Mouse (Mus musculus): ENCODE data around the gene Krt87.

The Krt87 gene

DNA sequence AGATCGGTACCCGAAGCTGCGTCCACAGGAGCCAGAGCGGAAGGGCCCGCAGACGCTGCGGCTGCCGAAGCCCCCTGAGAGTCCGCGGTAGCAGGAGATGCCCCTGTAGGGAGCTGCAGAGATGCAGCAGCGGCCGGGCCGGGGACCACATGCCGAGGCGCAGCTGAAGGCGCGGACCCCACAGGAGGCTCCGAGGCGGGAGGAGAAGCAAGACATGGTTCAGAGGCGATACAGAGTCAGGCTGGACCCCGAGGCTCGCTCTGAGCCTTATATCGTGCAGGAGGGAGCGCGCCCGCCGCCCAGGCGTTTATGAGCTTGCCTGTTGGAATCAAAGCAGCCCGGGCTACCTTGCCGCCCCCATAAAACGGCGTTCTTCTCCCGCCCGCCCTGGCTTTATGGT lies at the start of gene Krt87:
Gene Krt87, minus strand, starts transcription at position 250 of the 400 bp plus-strand sequence.
- peak; percentile 40 for DNase-seq (ENCODE audit: low read depth, low spot score)

DNA sequence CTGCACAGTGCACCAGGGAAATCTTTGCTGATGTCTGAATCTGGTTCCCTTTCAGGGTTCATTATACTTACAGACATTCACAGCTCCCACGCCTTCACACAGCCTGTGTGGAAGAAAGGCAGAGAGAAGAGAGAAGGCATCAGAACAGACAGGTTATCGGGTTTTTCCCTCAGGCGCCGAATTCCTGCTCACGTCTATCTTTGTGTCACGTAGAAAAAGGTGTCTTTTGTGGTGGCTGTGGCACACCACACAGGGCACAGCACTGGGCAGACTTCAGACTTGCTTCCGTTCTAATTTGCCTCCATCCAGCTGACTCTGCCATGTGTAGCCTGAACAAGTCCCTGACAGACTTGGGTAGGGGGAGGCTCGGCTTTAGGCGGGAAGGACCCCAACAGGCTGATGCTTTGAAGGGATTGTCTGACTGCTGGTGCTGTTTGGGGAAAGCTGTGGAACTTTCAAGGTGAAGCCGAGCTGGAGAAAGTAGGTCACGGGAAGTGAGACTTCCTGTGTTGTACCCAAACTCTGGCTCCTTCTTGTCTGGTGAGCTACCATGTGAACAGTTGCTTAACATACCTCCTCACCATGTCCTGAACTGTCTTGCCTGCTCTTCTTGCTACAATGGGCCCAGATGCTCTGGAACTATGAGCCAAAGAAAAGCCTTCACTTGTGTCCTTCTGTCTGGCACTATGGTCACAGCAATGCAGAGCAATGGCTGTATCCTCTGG lies 47.5 kb upstream of the Krt87 start:
- DNase-seq (ENCODE audit: low read depth, low spot score): no peak

DNA sequence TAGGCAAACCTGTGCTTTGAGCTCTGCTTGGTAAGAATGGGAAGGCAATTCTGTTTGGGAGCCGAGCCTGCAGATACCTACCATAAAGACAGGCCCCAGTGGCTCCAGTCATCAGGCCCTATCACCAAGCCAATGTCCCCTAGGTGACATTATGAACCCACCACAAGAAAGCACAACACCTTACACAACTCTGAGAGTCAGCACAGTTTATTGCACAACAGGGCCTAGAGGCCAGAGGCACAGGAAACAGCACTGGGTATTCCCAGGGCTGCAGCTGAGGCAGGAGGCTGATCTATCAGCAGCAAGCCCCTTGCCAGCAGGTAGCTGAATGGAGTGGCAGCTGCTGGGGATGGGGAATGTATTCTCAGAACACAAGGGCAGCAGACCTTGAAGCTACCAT lies 46.3 kb upstream of the Krt87 start:
- DNase-seq (ENCODE audit: low read depth, low spot score): no peak

DNA sequence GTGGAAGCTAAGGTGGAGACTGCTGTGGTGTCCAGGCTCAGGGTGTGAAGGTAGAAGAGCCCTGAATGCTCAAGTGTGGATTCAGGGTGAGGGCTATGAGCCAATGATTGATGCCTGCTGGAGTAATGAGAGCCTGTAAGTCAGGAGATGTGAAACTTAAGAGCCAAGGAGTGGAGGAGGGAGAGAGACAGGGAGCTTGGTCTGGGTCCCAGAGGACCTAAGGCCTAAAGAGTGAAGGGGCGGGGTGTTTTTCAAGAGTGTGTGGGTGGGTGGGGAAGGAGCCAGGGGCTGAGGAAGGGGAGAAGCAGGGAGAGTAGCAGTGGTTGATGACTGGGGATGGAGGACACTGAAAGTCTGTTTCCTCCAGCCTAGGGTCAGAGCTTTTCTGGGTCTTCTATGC lies 45.0 kb upstream of the Krt87 start:
- no peak for DNase-seq (ENCODE audit: low read depth, low spot score)

DNA sequence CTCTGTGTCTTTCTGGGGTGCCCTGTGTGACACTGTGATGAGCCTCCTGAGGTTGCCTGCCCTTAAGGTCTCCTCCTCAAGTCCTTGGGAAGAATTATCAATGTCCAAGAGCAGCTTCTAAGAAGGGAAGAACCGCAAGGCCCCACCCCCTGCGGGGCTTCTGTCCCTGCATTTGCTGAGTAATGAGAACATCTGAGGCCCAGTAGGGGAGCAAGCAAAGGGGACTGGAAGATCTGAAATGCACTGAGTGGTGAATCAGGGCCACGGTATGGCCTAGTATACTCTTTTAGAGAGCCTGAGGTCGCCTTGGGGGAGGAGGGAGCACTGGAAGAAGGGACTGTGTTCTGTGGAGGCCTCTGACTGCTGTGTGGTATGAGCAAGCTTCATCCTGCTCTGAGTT lies 43.5 kb upstream of the Krt87 start:
- no peak for DNase-seq (ENCODE audit: low read depth, low spot score)

DNA sequence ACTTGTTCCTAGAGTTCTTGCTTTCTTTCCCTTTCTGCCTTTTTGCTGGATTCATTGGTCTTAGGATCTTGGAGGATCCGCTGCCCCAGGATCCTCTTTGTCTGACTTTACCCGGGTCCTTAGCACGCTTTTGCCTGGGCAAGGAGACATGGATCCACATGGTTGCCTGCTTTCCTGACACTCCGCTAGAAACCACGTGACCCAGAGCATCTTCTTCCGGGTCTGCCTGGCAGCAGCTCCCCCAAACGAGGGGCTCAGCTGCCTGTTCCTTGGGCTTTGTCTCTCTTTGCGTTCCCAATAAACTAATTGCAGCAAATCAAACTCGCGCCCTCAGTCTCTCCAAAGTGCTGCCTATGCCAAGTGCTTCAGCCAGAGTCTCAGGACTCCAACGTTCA lies 41.1 kb upstream of the Krt87 start:
- no peak for DNase-seq (ENCODE audit: low read depth, low spot score)

DNA sequence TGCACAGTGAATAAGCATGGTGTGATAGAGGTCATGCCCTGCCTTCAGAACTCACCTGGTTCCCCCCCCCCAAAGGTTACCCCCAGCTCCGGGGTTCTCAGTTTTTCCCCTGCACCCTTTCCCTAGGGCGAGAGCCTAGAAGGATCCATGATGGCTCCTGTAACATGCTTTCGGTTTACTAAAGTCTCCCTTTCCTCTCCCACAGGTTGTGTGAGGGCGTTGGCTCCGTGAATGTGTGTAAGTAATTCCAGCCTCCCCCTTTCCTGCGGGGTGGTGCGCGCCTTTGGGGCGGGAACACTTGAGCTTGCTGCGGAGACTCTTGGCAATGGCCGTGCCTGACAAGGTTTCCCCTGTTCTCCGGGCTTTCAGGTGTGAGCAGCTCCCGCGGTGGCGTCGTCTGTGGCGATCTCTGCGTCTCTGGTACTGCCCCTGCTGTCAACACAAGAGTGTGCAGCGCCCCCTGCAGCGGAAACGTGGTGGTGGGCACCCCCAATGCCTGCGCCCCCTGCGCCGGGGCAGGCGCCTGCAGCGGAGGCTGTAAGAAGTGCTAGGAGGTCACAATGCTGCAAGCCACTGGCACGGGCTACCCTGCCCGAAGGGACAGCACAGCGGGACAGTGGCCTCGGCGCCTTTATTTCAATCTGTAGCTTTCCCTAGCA lies 40.5 kb upstream of the Krt87 start:
- peak; percentile 32 for DNase-seq (ENCODE audit: low read depth, low spot score)

DNA sequence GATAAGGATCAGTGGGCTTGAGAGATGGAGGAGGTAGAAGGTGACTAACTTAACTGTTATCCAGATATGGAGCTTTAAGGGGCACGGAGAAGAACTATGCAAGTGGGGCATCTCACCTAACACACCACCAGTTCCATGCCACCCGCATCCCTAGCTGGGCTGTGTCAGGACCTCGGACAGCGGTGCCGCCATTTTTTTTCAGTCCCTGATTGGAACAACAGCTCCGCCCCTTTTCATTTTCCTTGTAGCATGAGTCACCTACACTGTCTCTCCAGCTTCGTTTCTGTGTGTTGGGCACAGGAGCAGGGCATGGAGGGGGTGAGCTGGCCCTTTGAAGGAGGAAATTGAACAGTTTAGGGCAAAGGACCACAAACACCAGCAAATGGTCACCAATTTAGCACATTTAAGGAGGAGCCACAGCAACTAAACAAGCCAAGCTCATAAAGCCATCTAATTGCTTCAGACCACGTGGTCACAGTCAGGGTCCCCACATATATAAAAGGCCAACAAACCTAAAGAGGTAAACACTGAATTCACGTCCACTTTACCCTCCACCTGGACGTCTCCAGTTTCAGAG lies 34.4 kb upstream of the Krt87 start, which contains the start of gene Krt86:
Gene Krt86, plus strand, starts transcription at position 527 of the 577 bp plus-strand sequence.
- DNase-seq (ENCODE audit: low read depth, low spot score): peak; percentile 62

DNA sequence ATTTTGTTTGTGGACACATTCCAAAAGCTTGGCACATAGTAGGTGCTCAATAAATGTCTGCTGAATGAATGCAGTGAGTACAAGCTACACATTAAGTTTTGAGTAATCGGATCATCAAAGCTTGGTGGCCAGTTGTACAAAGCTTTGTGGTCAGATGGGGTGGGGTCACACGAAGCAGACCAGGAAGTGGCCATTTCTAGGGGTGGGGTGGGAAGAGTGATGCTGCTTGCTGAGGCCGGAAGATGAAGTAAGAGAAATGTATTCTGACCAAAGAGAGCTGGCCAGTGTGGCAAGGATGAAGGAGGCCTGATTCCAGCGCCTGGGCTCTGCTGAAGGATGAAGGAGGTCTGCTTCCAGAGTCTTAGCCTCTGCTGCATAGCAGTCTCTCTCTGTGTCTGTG lies 30.5 kb upstream of the Krt87 start:
- DNase-seq (ENCODE audit: low read depth, low spot score): no peak

DNA sequence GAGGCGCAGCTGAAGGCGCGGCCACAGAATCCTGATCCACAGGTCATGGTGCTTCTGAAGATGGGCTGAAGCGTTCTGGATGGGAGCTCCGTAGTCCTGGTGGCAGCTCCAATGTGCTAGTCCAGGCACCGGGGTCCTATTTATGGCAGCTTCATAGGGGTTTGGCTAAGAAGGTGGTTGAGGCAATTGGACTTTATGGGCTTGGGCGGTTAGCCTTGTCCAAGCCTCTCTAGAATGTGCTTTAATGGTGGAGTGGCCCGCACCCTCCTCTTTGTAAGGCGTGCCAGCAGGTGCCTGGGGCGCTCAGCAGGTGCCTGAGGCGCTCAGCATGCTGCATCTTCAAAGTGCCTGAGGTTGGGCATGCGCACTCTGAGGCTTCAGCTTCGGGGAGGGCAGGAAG lies 25.0 kb upstream of the Krt87 start, which contains the start of gene Krt81:
Gene Krt81, minus strand, starts transcription at position 101 of the 400 bp plus-strand sequence.
- no peak for DNase-seq (ENCODE audit: low read depth, low spot score)

DNA sequence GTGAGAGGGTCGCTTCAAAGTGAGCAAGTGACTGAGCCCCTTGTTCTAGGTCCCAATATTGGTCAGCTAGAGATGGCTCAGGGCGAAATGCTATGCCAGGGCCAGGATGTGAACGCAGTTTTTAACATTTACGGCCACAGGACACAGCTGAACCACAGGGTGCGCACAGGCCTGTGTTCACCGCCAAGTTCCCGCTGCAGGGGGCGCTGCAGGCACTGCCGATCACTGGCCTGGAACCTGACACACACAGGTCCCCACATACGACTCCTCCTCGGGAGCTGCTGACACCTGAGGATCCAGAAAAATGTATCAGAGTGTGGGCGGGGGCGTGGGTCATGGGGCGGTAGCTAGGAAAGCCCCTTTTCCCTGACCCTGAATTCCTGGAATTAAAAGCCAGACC lies 20.7 kb upstream of the Krt87 start:
- no peak for DNase-seq (ENCODE audit: low read depth, low spot score)

DNA sequence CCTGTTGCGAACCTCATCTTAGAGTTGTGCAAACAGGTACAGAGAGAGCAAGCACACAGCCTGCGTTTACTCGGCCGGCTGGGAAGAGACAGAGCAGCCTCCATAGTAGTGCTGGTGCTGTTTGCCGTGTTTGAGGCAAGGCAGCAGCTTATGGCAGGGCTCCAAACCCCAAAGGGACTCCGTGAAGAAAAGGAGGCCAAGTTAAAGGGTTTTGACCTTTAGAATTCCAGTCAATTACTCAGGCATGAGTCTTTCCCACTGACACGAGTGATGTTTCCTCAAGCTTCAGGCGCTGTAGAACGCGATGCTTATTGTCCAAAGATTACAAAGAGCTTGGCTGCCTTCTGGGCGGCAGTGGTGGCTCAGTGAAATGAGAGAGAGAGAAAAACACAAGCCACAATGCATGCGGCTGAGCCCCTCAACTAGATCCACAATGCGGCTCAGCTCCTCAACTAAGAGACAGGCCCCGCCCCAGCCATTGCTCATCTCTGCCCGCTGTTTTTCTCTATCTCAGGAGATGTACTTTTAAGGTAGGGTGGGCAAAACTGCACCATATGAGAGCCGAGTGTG lies 19.8 kb upstream of the Krt87 start:
- no peak for DNase-seq (ENCODE audit: low read depth, low spot score)

DNA sequence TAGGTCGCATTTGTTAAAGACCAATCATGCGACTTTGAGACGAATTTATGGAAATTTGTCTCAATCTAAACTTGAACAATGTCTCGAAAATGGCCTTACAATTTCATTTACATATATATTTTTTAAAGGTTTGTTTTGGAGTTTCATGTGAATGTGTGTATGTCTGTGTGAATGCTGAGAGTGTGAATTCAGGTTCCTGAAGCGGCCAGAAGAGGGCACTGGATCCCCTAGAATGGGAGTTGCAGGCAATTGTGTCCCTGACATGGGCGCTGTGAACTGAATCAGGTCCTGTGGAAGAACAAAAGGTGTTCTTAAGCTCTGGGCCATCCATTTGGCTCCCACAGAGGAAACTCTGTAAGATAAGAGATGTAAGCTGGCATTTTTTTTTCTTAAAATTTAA lies 17.3 kb upstream of the Krt87 start:
- no peak for DNase-seq (ENCODE audit: low read depth, low spot score)

DNA sequence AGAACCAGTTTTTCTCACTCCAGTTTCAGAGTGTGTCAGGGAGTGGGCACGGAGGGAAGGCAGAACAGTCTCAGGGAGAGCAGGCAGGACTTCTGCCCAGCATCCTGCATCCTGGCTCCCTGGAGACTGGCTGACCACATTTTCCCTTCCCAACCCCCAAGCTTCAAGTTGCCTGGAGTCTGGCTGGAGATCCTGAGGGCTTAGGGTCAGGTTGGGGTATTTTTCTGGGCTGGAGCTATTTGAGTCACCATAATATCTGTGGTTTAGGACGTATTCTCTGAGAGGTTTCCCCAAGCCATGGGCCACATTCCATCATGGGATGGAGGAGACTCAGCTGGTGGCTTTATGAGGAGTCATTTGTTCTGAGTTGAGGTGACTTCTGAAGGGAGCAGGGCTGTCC lies 16.7 kb upstream of the Krt87 start:
- no peak for DNase-seq (ENCODE audit: low read depth, low spot score)

DNA sequence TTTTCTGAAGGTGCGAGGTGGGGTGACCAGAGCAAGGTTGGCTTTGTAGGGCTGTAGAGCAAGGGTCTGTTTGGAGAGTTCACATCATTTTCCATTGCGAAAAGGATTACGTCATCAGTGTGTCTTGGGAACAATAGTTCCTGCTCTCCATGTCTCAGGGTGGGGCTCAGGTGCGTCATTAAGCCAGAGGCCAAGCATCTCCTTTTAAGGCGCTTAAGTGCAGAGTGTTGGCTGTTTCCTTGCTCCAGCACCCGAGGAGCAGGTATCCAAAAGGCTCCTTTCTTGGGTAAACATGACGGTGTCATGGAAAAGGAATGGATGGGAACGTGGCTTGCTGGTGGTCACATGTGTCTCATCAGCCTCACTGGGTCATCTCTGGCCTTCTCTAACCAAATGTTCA lies 16.2 kb upstream of the Krt87 start:
- DNase-seq (ENCODE audit: low read depth, low spot score): no peak

DNA sequence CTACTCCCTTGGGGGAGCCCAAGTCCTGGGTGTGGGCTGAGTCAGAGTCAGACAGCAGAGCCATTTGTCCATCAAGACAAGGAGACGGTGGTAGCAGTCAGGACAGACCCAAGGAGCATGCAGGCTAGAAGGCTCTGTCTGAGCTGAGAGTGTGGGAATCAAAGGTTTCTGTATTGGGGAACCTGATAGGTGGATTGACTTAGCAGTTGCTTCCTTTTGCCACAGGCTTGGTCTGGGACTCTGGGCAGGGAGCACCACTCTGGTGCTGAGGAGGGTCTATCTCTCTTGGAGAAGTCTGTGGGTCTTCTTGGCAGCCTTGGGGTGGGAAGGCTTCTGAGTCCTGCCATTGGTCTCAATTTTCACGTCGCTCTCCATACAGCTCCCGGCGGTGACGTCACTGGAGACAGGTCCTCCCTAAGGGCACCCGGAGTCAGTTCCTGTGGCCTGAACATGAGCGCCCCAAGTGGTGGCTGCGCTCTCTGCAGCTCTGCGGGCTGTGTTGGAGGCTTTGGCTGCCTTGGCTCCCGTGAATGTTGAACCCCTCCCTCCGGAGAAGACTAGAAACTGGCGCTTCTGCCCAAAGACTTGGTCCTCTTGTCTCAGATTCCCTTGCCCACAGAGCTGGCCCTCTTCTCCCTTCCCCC lies 14.6 kb upstream of the Krt87 start:
- peak; percentile 65 for DNase-seq (ENCODE audit: low read depth, low spot score)

DNA sequence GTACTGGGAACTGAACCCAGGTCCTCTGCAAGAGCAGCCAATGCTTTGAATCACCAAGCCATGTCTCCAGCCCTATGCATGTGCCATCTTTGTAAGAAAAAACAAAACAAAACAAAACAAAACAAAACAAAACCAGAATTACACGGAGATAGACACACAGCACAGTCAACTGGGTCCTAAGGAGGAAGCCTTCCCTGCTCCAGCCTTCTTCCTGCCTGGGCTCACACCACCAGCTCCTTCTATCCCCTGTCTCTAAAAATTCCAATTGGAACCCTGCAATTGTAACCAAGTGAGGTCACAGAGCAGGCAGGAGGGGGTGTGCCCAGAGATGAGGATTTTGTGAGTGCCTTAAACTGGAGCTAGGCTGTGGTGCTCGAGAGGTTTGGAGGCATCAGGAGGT lies 8.8 kb upstream of the Krt87 start, which contains the start of gene Krt88:
Gene Krt88, plus strand, starts transcription at position 301 of the 400 bp plus-strand sequence.
- no peak for DNase-seq (ENCODE audit: low read depth, low spot score)

DNA sequence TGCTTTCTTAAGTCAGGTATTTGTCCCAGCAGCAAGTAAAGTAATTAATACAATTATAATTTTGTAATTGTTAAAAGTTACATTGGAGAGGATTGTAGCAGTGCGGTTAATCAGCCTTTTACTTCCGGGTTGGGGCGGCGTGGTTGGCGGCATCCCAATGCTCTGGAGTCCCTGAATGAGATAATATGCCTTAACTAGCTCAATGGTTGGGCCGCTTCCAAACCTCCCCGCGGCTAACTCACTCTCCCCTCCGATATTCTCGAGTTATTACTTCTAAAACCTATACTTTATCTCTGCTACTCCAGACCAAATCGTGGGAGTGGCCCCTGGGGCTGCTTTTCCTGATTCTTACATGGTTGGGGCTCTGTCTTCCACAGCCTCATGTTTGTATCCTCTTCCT lies 8.0 kb upstream of the Krt87 start:
- no peak for DNase-seq (ENCODE audit: low read depth, low spot score)

DNA sequence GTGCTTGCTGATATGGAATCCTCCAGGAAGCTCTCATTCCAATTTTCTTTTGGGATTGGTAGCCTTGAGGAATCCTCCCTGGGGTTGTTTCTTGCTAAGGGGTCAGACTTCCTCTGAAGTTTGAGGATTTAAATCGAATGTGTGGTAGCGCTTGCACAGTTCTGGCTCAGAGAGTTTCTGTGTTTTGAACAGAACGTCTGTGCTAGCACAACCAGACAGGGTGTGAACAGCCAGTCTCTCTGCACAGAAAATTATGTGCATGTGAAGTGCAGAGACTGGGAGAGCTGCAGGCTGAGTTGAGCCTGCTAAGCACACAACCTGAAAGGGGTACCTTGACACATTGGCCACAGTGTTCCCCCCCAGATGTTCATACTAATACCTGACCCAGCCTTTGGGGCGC lies 2.2 kb upstream of the Krt87 start:
- DNase-seq (ENCODE audit: low read depth, low spot score): no peak

DNA sequence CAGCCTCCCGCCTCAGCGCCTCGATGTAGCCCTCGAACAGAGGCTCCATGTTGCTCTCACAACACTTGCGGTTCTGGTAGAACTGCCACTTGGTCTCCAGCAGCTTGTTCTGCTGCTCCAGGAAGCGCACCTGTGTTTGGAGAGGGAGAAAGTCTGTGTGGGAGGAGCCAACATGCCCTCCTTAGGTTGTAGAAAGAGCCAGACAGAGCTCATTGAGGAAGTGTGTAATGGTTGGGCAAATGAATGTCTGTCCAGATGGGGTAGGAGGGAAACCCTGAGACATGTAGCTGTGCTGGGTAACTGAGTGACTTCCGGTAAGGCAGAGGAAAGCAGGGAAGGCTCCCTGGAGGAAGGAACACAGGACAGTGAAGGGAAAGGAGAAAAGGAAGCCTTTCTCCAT lies 2.0 kb downstream of the Krt87 start:
- no peak for DNase-seq (ENCODE audit: low read depth, low spot score)

DNA sequence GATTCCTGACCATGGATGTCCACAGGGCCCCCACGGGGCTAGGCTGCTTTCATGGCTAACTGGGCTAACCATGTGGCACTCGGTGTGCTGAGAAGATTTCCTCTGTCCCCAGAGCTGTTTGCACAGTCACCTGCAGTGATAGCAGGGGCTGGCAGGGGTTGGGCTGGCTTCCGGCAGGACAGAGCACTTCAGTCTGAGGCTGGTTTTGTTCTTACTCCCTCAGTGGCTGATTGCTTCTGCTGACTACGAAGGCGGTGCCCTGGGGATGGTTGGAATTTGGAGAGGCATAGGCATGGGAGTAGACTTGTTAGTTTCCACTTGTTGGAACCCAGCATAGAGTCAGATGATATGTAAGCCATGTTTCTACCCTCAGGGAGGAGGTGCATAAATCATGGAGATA lies 13.7 kb downstream of the Krt87 start:
- DNase-seq (ENCODE audit: low read depth, low spot score): no peak

DNA sequence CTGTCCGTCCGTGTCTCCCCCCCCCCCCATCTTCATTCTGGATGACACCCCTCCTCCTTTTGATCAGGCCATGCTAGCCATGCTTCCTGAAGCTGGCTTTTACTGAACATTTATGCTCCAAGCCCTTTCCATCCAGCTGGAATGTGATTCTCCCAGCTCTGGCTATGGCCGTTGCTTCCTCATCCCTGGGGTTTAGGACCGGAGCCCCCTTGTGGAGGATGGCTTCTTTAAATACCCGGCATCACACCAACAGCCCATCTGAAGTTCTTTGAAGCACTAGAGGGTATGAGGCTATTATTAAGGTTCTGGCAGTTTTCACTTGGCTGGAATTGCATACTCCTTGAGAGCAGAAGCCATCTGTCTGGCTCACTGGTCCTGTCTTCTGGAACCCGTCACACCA lies 17.7 kb downstream of the Krt87 start:
- no peak for DNase-seq (ENCODE audit: low read depth, low spot score)
